ENCODE assay signal across 1 mouse cellular context in genomic region chr11:102827097-102827496, GRCm38 (mm10).
TF ChIP-seq lines count a peak whose summit lies in the region.

No protein-coding gene starts in this region.

TF ChIP-seq in CH12.LX, 34 proteins besides CTCF, POLR2A, EP300 and RAD21 (continued from another document):
- TF ChIP-seq TCF12 (IDR thresholded peaks at IDR 0.05; ENCODE audit: low read depth, low read length) (no peak), USF2 (conservative IDR thresholded peaks at IDR 0.05; ENCODE audit: low read depth, low read length) (no peak), UBTF (IDR thresholded peaks at IDR 0.05; ENCODE audit: low read depth, low read length) (no peak), JUN (IDR thresholded peaks at IDR 0.05; ENCODE audit: insufficient read depth, low read depth, low read length) (peak; percentile 93), POLR2AphosphoS2 (IDR thresholded peaks at IDR 0.05; ENCODE audit: low read depth, low read length) (no peak), GABPA (IDR thresholded peaks at IDR 0.05; ENCODE audit: insufficient replicate concordance, low read depth, low read length) (no peak), MEF2A (IDR thresholded peaks at IDR 0.05; ENCODE audit: borderline replicate concordance, low read depth, low read length) (no peak), ELF1 (IDR thresholded peaks at IDR 0.05; ENCODE audit: low read depth, low read length) (no peak), NELFE (IDR thresholded peaks at IDR 0.05; ENCODE audit: low read depth, low read length) (no peak), ETS1 (conservative IDR thresholded peaks at IDR 0.05; ENCODE audit: low read depth, low read length) (peak; percentile 78), ZC3H11A (IDR thresholded peaks at IDR 0.05; ENCODE audit: low read depth, low read length) (no peak), MAZ (IDR thresholded peaks at IDR 0.05; ENCODE audit: low read depth, low read length) (no peak), BHLHE40 (IDR thresholded peaks at IDR 0.05; ENCODE audit: low read depth, low read length) (no peak), ZNF384 (IDR thresholded peaks at IDR 0.05; ENCODE audit: low read depth, low read length) (no peak)
